Comparison of ENCODE assay signal across 8 mouse cellular contexts in genomic region chr6:84697474-84698287, GRCm38 (mm10).
DNase-seq lines count a peak whose midpoint lies in the region; ATAC-seq and TF ChIP-seq lines count a peak whose summit lies in the region.

No protein-coding gene starts in this region.

- H3K4me1 ChIP-seq in liver, adult 2 months (ENCODE audit: control insufficient read depth, insufficient read depth, low read length), result peaks cover 12% of the 10 kb centered on the region
- H3K4me1 ChIP-seq in liver, embryonic 12.5 days, result peaks cover 14% of the 10 kb centered on the region; the same call in 1 of the 2 replicates
- peaks cover 18% of the 10 kb centered on the region for H3K4me1 ChIP-seq in heart, embryonic 15.5 days (replicated peaks)
- peaks cover 22% of the 10 kb centered on the region for H3K4me1 ChIP-seq in stomach, embryonic 16.5 days (ENCODE audit: control insufficient read depth, insufficient read depth, low read length)
- peaks cover 2% of the 10 kb centered on the region; the same call in 1 of the 2 replicates for H3K4me1 ChIP-seq in cerebellum, adult 2 months (ENCODE audit: control insufficient read depth, insufficient read depth, low read length)

- peak; percentile 72 for DNase-seq in liver, adult 2 months (ENCODE audit: extremely low read depth, low read depth, low spot score)
- DNase-seq in large intestine, adult 2 months (ENCODE audit: low read depth, low spot score), result peak; percentile 63
- DNase-seq in T-cell, adult 2 months (ENCODE audit: low spot score), result no peak
- no peak for DNase-seq in cerebellum, adult 2 months
- DNase-seq in thymus, postnatal 0 days (ENCODE audit: low spot score), result no peak

- WGBS in liver, adult 2 months, result 10% methylated on average over 9 of the region's 9 CpGs
- 48% methylated on average over 9 of the region's 9 CpGs for WGBS in liver, embryonic 12.5 days (ENCODE audit: insufficient replicate concordance)
- 23% methylated on average over 9 of the region's 9 CpGs for WGBS in heart, embryonic 15.5 days
- WGBS in large intestine, adult 2 months, result 14% methylated on average over 9 of the region's 9 CpGs
- WGBS in stomach, embryonic 16.5 days, result 17% methylated on average over 9 of the region's 9 CpGs
- WGBS in cerebellum, adult 2 months, result 51% methylated on average over 9 of the region's 9 CpGs

- no peak overlapping the region; the same call in 1 of the 2 replicates for H3K27ac ChIP-seq in liver, adult 2 months (replicated peaks; ENCODE audit: insufficient read depth, low read depth, low read length)
- no peak overlapping the region for H3K27ac ChIP-seq in liver, embryonic 12.5 days
- peak overlapping the region; percentile 57 for H3K27ac ChIP-seq in heart, embryonic 15.5 days
- peak overlapping the region; percentile 72 for H3K27ac ChIP-seq in stomach, embryonic 16.5 days (ENCODE audit: low read length)
- no peak overlapping the region for H3K27ac ChIP-seq in cerebellum, adult 2 months (ENCODE audit: insufficient read depth, low read length)

- H3K4me3 ChIP-seq in liver, adult 2 months (ENCODE audit: insufficient read depth, low read depth, low read length), result no peak overlapping the region
- no peak overlapping the region for H3K4me3 ChIP-seq in liver, embryonic 12.5 days
- no peak overlapping the region for H3K4me3 ChIP-seq in heart, embryonic 15.5 days
- no peak overlapping the region for H3K4me3 ChIP-seq in stomach, embryonic 16.5 days (replicated peaks; ENCODE audit: low read length)
- no peak overlapping the region for H3K4me3 ChIP-seq in cerebellum, adult 2 months (replicated peaks; ENCODE audit: insufficient read depth, low read depth, low read length)

- no peak overlapping the region for H3K4me2 ChIP-seq in liver, embryonic 12.5 days
- peak overlapping the region; percentile 31; the same call in 1 of the 2 replicates for H3K4me2 ChIP-seq in heart, embryonic 15.5 days
- H3K4me2 ChIP-seq in stomach, embryonic 16.5 days (ENCODE audit: low read depth, low read length), result peak overlapping the region; percentile 16

- TF ChIP-seq CTCF in liver, adult 2 months (IDR thresholded peaks at IDR 0.05; ENCODE audit: low read depth, low read length), result no peak
- no peak for TF ChIP-seq CTCF in cerebellum, adult 2 months (IDR thresholded peaks at IDR 0.05; ENCODE audit: borderline replicate concordance, insufficient read depth, low read depth, low read length)

- ATAC-seq in liver, embryonic 12.5 days, result no peak
- ATAC-seq in heart, embryonic 15.5 days (replicated peaks; ENCODE audit: insufficient number of reproducible peaks, insufficient read depth, low FRiP score, low read depth), result peak; percentile 72
- peak; percentile 79 for ATAC-seq in stomach, embryonic 16.5 days (ENCODE audit: insufficient read depth, low FRiP score)

- TF ChIP-seq POLR2A in liver, adult 2 months (IDR thresholded peaks at IDR 0.05; ENCODE audit: extremely low read depth, insufficient read depth, low read length), result no peak
- TF ChIP-seq POLR2A in cerebellum, adult 2 months (IDR thresholded peaks at IDR 0.05; ENCODE audit: borderline replicate concordance, insufficient read depth, low read length), result no peak

- H3K27me3 ChIP-seq in liver, adult 2 months (ENCODE audit: control insufficient read depth, insufficient read depth, low read length), result 0 out of 2 replicates have a peak, but pooled peaks cover 2% of the 10 kb centered on the region
- H3K27me3 ChIP-seq in liver, embryonic 12.5 days (replicated peaks), result no peaks in the 10 kb centered on the region
- H3K27me3 ChIP-seq in heart, embryonic 15.5 days, result no peaks in the 10 kb centered on the region
- H3K27me3 ChIP-seq in stomach, embryonic 16.5 days (ENCODE audit: control insufficient read depth, insufficient read depth, low read length), result no peaks in the 10 kb centered on the region
- H3K27me3 ChIP-seq in cerebellum, adult 2 months (ENCODE audit: control insufficient read depth, insufficient read depth, low read length), result no peaks in the 10 kb centered on the region

- H3K36me3 ChIP-seq in liver, adult 2 months (ENCODE audit: control insufficient read depth, insufficient read depth, low read length), result no peaks in the 10 kb centered on the region
- no peaks in the 10 kb centered on the region for H3K36me3 ChIP-seq in liver, embryonic 12.5 days
- no peaks in the 10 kb centered on the region for H3K36me3 ChIP-seq in heart, embryonic 15.5 days
- H3K36me3 ChIP-seq in stomach, embryonic 16.5 days (ENCODE audit: control insufficient read depth, insufficient read depth, low read length), result no peaks in the 10 kb centered on the region

- no peaks in the 10 kb centered on the region for H3K9me3 ChIP-seq in liver, embryonic 12.5 days (replicated peaks)
- no peaks in the 10 kb centered on the region for H3K9me3 ChIP-seq in heart, embryonic 15.5 days (replicated peaks)
- H3K9me3 ChIP-seq in stomach, embryonic 16.5 days (replicated peaks; ENCODE audit: control insufficient read depth, low read length), result no peaks in the 10 kb centered on the region

- no peak overlapping the region for H3K9ac ChIP-seq in liver, adult 2 months (ENCODE audit: low read depth, low read length)
- H3K9ac ChIP-seq in liver, embryonic 12.5 days, result no peak overlapping the region
- no peak overlapping the region for H3K9ac ChIP-seq in heart, embryonic 15.5 days
- H3K9ac ChIP-seq in stomach, embryonic 16.5 days (ENCODE audit: low read length), result no peak overlapping the region

- no peaks in the 10 kb centered on the region for H3K79me2 ChIP-seq in liver, adult 2 months (ENCODE audit: control insufficient read depth, insufficient read depth, low read length)

Comparison
In these comparisons a context has a peak if more than half of its experiments do, and no peak if none do; other contexts are left out.
1. DNase-seq: peak in liver, adult 2 months (single experiment) and large intestine, adult 2 months (single experiment); none in T-cell, adult 2 months (single experiment), cerebellum, adult 2 months (0 of 2) and thymus, postnatal 0 days (single experiment).
2. H3K27ac ChIP-seq: peak in heart, embryonic 15.5 days (single experiment) and stomach, embryonic 16.5 days (single experiment); none in liver, adult 2 months (single experiment), liver, embryonic 12.5 days (single experiment) and cerebellum, adult 2 months (single experiment).